Mouse (Mus musculus) heart, postnatal 0 days (tissue): ENCODE measurements around the gene Enc1.

Experiments used
- CTCF ChIP-seq: IDR thresholded peaks from 2 replicates; pipeline ENCODE4 v1.5.1; 2016; ENCODE audit warnings: antibody characterized with exemption, control low read depth, low read depth
- EP300 ChIP-seq: IDR thresholded peaks from 2 replicates; pipeline ENCODE4 v1.6.1; 2016; ENCODE audit warnings: antibody characterized with exemption, low read depth

GRCm38 (mm10) chr13:97239343-97240180 lies 1.3 kb upstream of the Enc1 start:
- TF ChIP-seq CTCF (peak; percentile 70), EP300 (no peak)
